Mouse (Mus musculus) right cerebral cortex, postnatal 14 days (tissue): ENCODE results near the gene Stk17b.
A peak's percentile ranks its signal among the peaks of the same experiment; 100 is the strongest.

Experiments used
- DNase-seq: peaks from one replicate; pipeline ENCODE4 v3.0.0; 2022

Stk17b gene

GRCm38 (mm10) chr1:53784721-53785418 is at the start of gene Stk17b:
Gene Stk17b (minus strand): TSS chr1:53785224.
- DNase-seq = peak; percentile 86

- DNase-seq = no peak
Observed at GRCm38 (mm10) chr1:53830286-53830685, 45.3 kb upstream of the Stk17b start.

GRCm38 (mm10) chr1:53829089-53829488 is 44.1 kb upstream of the Stk17b start:
- no peak for DNase-seq

GRCm38 (mm10) chr1:53824446-53825337 is 39.7 kb upstream of the Stk17b start:
- DNase-seq = no peak

GRCm38 (mm10) chr1:53823687-53824445 is 38.8 kb upstream of the Stk17b start:
- peak; percentile 9 for DNase-seq

- no peak for DNase-seq
Observed at GRCm38 (mm10) chr1:53821983-53822382, 37.0 kb upstream of the Stk17b start.

- no peak for DNase-seq
Observed at GRCm38 (mm10) chr1:53820041-53820632, 35.1 kb upstream of the Stk17b start.

GRCm38 (mm10) chr1:53818072-53818862 is 33.2 kb upstream of the Stk17b start:
- no peak for DNase-seq

- DNase-seq = no peak
Observed at GRCm38 (mm10) chr1:53816353-53816752, 31.3 kb upstream of the Stk17b start.

GRCm38 (mm10) chr1:53814077-53814705 is 29.2 kb upstream of the Stk17b start:
- no peak for DNase-seq

- no peak for DNase-seq
Observed at GRCm38 (mm10) chr1:53811919-53812318, 26.9 kb upstream of the Stk17b start.

GRCm38 (mm10) chr1:53808229-53808628 is 23.2 kb upstream of the Stk17b start:
- DNase-seq = no peak

- no peak for DNase-seq
Observed at GRCm38 (mm10) chr1:53797811-53798210, 12.8 kb upstream of the Stk17b start.

GRCm38 (mm10) chr1:53797074-53797473 is 12.1 kb upstream of the Stk17b start:
- DNase-seq = no peak

GRCm38 (mm10) chr1:53796271-53796670 is 11.2 kb upstream of the Stk17b start:
- DNase-seq = no peak

GRCm38 (mm10) chr1:53795591-53795990 is 10.6 kb upstream of the Stk17b start:
- DNase-seq = no peak

GRCm38 (mm10) chr1:53795081-53795480 is 10.1 kb upstream of the Stk17b start:
- DNase-seq = no peak

GRCm38 (mm10) chr1:53794279-53794678 is 9.3 kb upstream of the Stk17b start:
- DNase-seq = no peak

- DNase-seq = no peak
Observed at GRCm38 (mm10) chr1:53791343-53791742, 6.3 kb upstream of the Stk17b start.

GRCm38 (mm10) chr1:53784291-53784720 is 718 bp downstream of the Stk17b start:
- DNase-seq = peak; percentile 6

- no peak for DNase-seq
Observed at GRCm38 (mm10) chr1:53782956-53783355, 2.1 kb downstream of the Stk17b start.
